Mouse (Mus musculus): ENCODE measurements around the gene Krt23. TPM values are rescaled to one million over a fixed set of nuclear protein-coding genes. Genes with fewer than 3 reads are reported as not detected.

Gene Krt23
- polyA plus RNA-seq, 1 experiment: not detected

- H3K4me3 ChIP-seq (replicated peaks; ENCODE audit: control insufficient read depth, low read depth, low read length): no peak overlapping the region
- 69% methylated on average over 8 of the region's 8 CpGs for WGBS
- no peaks in the 10 kb centered on the region for H3K4me1 ChIP-seq (ENCODE audit: control insufficient read depth, insufficient read depth, low read length)
- TF ChIP-seq POLR2A (IDR thresholded peaks at IDR 0.05; ENCODE audit: borderline replicate concordance, control insufficient read depth, low read depth, low read length): no peak
- no peak for TF ChIP-seq CTCF (IDR thresholded peaks at IDR 0.05; ENCODE audit: control insufficient read depth, insufficient read depth, low read length)
- H3K27ac ChIP-seq (ENCODE audit: control insufficient read depth, insufficient read depth, low read depth, low read length, poor library complexity): no peak overlapping the region
Observed at GRCm38 (mm10) chr11:99491040-99491439, 1.9 kb downstream of the Krt23 start.

GRCm38 (mm10) chr11:99490624-99491023, 2.3 kb downstream of the Krt23 start:
- Histone ChIP-seq H3K4me1 (ENCODE audit: control insufficient read depth, insufficient read depth, low read length) (no peaks in the 10 kb centered on the region), H3K4me3 (replicated peaks; ENCODE audit: control insufficient read depth, low read depth, low read length) (no peak overlapping the region), H3K27ac (ENCODE audit: control insufficient read depth, insufficient read depth, low read depth, low read length, poor library complexity) (no peak overlapping the region)
- 63% methylated on average over 4 of the region's 4 CpGs for WGBS
- TF ChIP-seq POLR2A (IDR thresholded peaks at IDR 0.05; ENCODE audit: borderline replicate concordance, control insufficient read depth, low read depth, low read length) (no peak), CTCF (IDR thresholded peaks at IDR 0.05; ENCODE audit: control insufficient read depth, insufficient read depth, low read length) (no peak)

- no peaks in the 10 kb centered on the region for H3K4me1 ChIP-seq (ENCODE audit: control insufficient read depth, insufficient read depth, low read length)
- H3K27ac ChIP-seq (ENCODE audit: control insufficient read depth, insufficient read depth, low read depth, low read length, poor library complexity): no peak overlapping the region
- WGBS: 57% methylated on average over 3 of the region's 3 CpGs
- TF ChIP-seq POLR2A (IDR thresholded peaks at IDR 0.05; ENCODE audit: borderline replicate concordance, control insufficient read depth, low read depth, low read length): no peak
- TF ChIP-seq CTCF (IDR thresholded peaks at IDR 0.05; ENCODE audit: control insufficient read depth, insufficient read depth, low read length): no peak
- no peak overlapping the region for H3K4me3 ChIP-seq (replicated peaks; ENCODE audit: control insufficient read depth, low read depth, low read length)
Observed at GRCm38 (mm10) chr11:99489233-99489632, 3.7 kb downstream of the Krt23 start.

- 76% methylated on average over 3 of the region's 3 CpGs for WGBS
- Histone ChIP-seq H3K4me3 (replicated peaks; ENCODE audit: control insufficient read depth, low read depth, low read length) (no peak overlapping the region), H3K27ac (ENCODE audit: control insufficient read depth, insufficient read depth, low read depth, low read length, poor library complexity) (no peak overlapping the region), H3K4me1 (ENCODE audit: control insufficient read depth, insufficient read depth, low read length) (no peaks in the 10 kb centered on the region; the same call in 1 of the 2 replicates)
- no peak for TF ChIP-seq CTCF (IDR thresholded peaks at IDR 0.05; ENCODE audit: control insufficient read depth, insufficient read depth, low read length)
- TF ChIP-seq POLR2A (IDR thresholded peaks at IDR 0.05; ENCODE audit: borderline replicate concordance, control insufficient read depth, low read depth, low read length): no peak
Observed at GRCm38 (mm10) chr11:99474981-99475380, 18.0 kb downstream of the Krt23 start.

DNA sequence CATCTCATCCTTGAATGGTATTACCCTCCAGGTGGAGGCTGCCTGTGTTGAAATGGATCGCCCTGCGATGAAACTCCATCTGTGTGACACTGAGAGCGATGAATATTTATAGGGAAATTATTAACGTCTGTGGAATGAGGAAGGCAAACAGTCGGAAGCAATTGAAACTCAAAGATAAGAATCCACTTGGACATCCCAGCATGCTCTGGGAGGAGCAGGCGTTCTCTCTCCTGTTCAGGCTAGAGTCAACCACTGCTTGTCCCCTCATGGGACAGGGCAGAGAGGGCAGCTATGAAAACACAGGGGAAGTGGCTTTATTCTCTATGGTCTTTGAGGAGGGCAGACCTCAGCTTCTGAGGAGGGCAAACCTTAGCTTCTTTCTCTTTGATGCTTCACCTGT, 19.5 kb downstream of the Krt23 start:
- no peak overlapping the region for H3K4me3 ChIP-seq (replicated peaks; ENCODE audit: control insufficient read depth, low read depth, low read length)

DNA sequence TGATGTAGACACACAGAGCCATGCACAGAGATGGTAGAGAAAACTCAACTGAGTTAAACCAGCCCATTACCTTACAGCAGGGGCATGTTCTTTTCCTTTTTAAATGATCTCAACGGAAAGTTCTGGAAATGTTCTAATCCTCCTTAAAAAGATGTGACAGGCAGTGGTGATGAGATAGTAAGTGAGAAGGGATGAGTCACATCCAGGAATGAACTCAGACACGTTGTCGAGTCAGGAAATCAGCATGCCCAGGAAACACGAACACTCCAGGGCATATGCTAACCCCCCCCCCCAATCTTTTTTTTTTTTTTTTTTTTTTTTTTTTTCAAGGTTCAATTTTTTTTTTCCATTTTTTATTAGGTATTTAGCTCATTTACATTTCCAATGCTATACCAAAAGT, 20.5 kb downstream of the Krt23 start:
- WGBS: 59% methylated on average over 4 of the region's 4 CpGs
- Histone ChIP-seq H3K4me3 (replicated peaks; ENCODE audit: control insufficient read depth, low read depth, low read length) (no peak overlapping the region), H3K4me1 (ENCODE audit: control insufficient read depth, insufficient read depth, low read length) (no peaks in the 10 kb centered on the region; the same call in 1 of the 2 replicates), H3K27ac (ENCODE audit: control insufficient read depth, insufficient read depth, low read depth, low read length, poor library complexity) (no peak overlapping the region)
- no peak for TF ChIP-seq CTCF (IDR thresholded peaks at IDR 0.05; ENCODE audit: control insufficient read depth, insufficient read depth, low read length)
- TF ChIP-seq POLR2A (IDR thresholded peaks at IDR 0.05; ENCODE audit: borderline replicate concordance, control insufficient read depth, low read depth, low read length): no peak

More for the DNA sequence above, 19.5 kb downstream of the Krt23 start:
- TF ChIP-seq POLR2A (IDR thresholded peaks at IDR 0.05; ENCODE audit: borderline replicate concordance, control insufficient read depth, low read depth, low read length) (no peak), CTCF (IDR thresholded peaks at IDR 0.05; ENCODE audit: control insufficient read depth, insufficient read depth, low read length) (no peak)
- Histone ChIP-seq H3K27ac (ENCODE audit: control insufficient read depth, insufficient read depth, low read depth, low read length, poor library complexity) (no peak overlapping the region), H3K4me1 (ENCODE audit: control insufficient read depth, insufficient read depth, low read length) (no peaks in the 10 kb centered on the region; the same call in 1 of the 2 replicates)
- WGBS: 75% methylated on average over 6 of the region's 6 CpGs

DNA sequence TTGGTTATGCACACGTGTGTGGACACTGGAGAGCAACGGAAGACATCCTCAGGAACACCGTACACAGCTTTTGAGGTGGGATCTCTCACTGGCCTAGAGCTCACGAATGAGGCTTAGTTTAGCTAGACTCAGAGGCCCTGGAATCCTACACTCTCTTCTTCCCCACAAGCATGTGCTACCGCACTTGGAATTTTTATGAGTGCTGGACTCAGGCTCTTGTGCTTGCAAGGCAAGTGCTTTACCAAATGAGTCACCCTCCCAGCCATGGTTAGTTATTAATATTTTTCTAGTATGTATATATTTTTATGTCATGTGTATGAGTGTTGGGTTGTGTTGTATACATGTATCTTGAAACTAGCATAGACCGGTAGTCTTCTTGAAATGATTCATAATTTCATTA, 21.0 kb downstream of the Krt23 start:
- Histone ChIP-seq H3K4me1 (ENCODE audit: control insufficient read depth, insufficient read depth, low read length) (no peaks in the 10 kb centered on the region; the same call in 1 of the 2 replicates), H3K27ac (ENCODE audit: control insufficient read depth, insufficient read depth, low read depth, low read length, poor library complexity) (no peak overlapping the region), H3K4me3 (replicated peaks; ENCODE audit: control insufficient read depth, low read depth, low read length) (no peak overlapping the region)
- WGBS: 82% methylated on average over 6 of the region's 6 CpGs
- TF ChIP-seq CTCF (IDR thresholded peaks at IDR 0.05; ENCODE audit: control insufficient read depth, insufficient read depth, low read length) (no peak), POLR2A (IDR thresholded peaks at IDR 0.05; ENCODE audit: borderline replicate concordance, control insufficient read depth, low read depth, low read length) (no peak)

GRCm38 (mm10) chr11:99469228-99469627, 23.7 kb downstream of the Krt23 start:
- no peaks in the 10 kb centered on the region; the same call in 1 of the 2 replicates for H3K4me1 ChIP-seq (ENCODE audit: control insufficient read depth, insufficient read depth, low read length)
- H3K27ac ChIP-seq (ENCODE audit: control insufficient read depth, insufficient read depth, low read depth, low read length, poor library complexity): no peak overlapping the region
- H3K4me3 ChIP-seq (replicated peaks; ENCODE audit: control insufficient read depth, low read depth, low read length): no peak overlapping the region
- 74% methylated on average over 4 of the region's 4 CpGs for WGBS
- TF ChIP-seq POLR2A (IDR thresholded peaks at IDR 0.05; ENCODE audit: borderline replicate concordance, control insufficient read depth, low read depth, low read length) (no peak), CTCF (IDR thresholded peaks at IDR 0.05; ENCODE audit: control insufficient read depth, insufficient read depth, low read length) (no peak)

DNA sequence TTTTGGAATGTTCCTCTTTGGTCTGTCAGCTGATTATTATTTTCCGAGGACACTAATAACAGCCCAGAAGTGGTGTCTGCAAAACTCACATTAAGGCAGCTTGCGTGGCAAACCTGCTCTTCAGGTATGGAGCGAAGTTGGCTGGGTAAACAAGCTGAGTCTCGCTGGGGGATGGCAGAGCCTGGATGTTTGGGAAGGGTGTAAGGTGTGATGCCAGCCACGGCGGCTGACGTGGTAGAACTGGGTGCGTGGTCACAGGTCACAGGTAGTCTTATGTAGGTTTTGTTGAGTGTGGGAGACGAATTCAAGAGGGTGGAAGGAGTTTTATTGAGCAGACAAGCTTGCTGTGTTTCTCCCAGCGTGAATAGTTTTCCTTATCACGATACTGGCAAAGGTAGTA, 24.4 kb downstream of the Krt23 start:
- TF ChIP-seq CTCF (IDR thresholded peaks at IDR 0.05; ENCODE audit: control insufficient read depth, insufficient read depth, low read length): no peak
- no peak for TF ChIP-seq POLR2A (IDR thresholded peaks at IDR 0.05; ENCODE audit: borderline replicate concordance, control insufficient read depth, low read depth, low read length)
- WGBS: 73% methylated on average over 11 of the region's 11 CpGs
- no peak overlapping the region for H3K4me3 ChIP-seq (replicated peaks; ENCODE audit: control insufficient read depth, low read depth, low read length)
- H3K27ac ChIP-seq (ENCODE audit: control insufficient read depth, insufficient read depth, low read depth, low read length, poor library complexity): no peak overlapping the region
- no peaks in the 10 kb centered on the region for H3K4me1 ChIP-seq (ENCODE audit: control insufficient read depth, insufficient read depth, low read length)
